Mouse (Mus musculus): Measurements from ENCODE around the gene Armc3.

DNA sequence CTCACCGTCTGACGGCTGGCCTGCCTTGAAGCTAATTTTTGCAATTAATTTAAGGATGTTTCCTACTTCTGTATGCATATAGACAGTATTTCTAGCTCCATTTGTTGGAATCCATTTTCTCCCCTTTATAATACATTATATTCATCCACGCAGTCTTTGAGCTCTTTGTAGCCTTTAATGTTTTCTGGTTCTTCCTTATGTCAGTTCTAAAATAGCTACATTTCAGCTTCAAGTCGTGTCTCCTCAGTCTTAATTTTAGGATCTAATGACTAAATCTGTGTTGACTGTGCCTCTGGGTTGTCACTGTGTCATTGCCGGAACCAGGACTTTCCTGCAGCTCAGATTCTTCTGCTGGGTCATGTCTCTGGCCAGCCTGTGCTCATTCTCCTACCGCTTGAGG is 61.3 kb downstream of the Armc3 start:
- TF ChIP-seq CTCF (IDR thresholded peaks at IDR 0.05; ENCODE audit: low read depth, low read length) (no peak), POLR2A (IDR thresholded peaks at IDR 0.05; ENCODE audit: insufficient read depth, low read length) (no peak), EP300 (IDR thresholded peaks at IDR 0.05; ENCODE audit: insufficient read depth, low read depth, low read length) (no peak)
